Mouse (Mus musculus): Measurements from ENCODE around the gene Dapk3.

DNA sequence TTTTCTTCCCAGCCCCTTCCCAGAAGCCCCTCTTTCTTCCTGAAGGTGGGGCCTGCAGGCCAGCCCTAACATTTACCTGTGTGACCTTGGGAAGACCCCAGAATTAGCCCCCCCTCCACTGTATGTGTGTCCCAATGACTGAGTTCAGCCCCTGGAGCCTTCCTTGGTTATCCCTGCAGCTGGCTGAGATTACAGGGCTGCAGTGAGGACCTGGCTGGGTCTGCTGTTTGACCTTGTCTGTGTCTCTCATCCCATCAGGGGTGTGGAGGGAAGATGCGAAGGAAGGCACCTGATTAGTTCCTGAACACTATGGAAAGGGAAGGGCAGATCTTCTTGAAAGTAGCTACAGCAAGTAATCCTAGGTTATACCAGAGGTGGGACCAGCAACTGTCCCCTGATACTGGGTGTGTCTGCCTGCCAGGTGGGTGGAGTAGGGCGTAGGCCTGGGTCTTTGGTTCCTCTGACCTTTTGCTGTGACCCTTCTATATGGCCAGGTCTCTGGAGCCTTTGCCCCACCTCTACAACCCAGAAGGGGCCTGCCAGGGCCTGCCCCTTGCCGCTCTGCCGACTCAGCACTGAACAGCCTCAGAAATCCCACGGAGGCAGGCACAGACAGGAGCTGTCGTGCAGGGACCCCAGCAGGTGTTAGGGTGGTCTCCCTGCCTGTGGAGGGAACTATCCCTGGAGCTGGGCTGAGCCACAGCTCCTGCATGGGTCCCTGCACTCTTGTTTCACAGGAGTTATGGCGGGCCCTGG is 41.2 kb upstream of the Dapk3 start:
- no peak for TF ChIP-seq CTCF (IDR thresholded peaks at IDR 0.05; ENCODE audit: borderline replicate concordance, insufficient read depth, low read length)
- no peak for TF ChIP-seq POLR2A (IDR thresholded peaks at IDR 0.05; ENCODE audit: low read depth, low read length)
